Mouse (Mus musculus): ENCODE measurements around the gene Rabggta. TPM values are rescaled to one million over a fixed set of nuclear protein-coding genes. Genes with fewer than 3 reads are reported as not detected.

Rabggta gene
- total RNA-seq, 2 experiments from 2014 or later, result 8.7 to 14.0 TPM

GRCm38 (mm10) chr14:55702761-55703160, 19.3 kb downstream of the Rabggta start:
- ATAC-seq (replicated peaks; ENCODE audit: poor library complexity), result no peak

- ATAC-seq (replicated peaks; ENCODE audit: poor library complexity), result no peak
These were observed 20.9 kb downstream of the Rabggta start for GRCm38 (mm10) chr14:55701131-55701530.

GRCm38 (mm10) chr14:55697226-55697625, 24.8 kb downstream of the Rabggta start:
- ATAC-seq (replicated peaks; ENCODE audit: poor library complexity), result peak; percentile 88

GRCm38 (mm10) chr14:55689433-55689832, 32.6 kb downstream of the Rabggta start:
- no peak for ATAC-seq (replicated peaks; ENCODE audit: poor library complexity)

GRCm38 (mm10) chr14:55682118-55682493, 40.0 kb downstream of the Rabggta start:
- ATAC-seq (replicated peaks; ENCODE audit: poor library complexity), result 0 out of 2 replicates have a peak, but pooled peaks have one; percentile 1

- peak; percentile 96 for ATAC-seq (replicated peaks; ENCODE audit: poor library complexity)
These were observed 40.6 kb downstream of the Rabggta start, which contains the start of gene Tinf2 for GRCm38 (mm10) chr14:55681160-55682117. Gene Tinf2 (minus strand): TSS chr14:55681820.

GRCm38 (mm10) chr14:55677615-55678014, 44.4 kb downstream of the Rabggta start:
- ATAC-seq (replicated peaks; ENCODE audit: poor library complexity), result no peak

GRCm38 (mm10) chr14:55672741-55673060, 49.4 kb downstream of the Rabggta start:
- no peak for ATAC-seq (replicated peaks; ENCODE audit: poor library complexity)

- ATAC-seq (replicated peaks; ENCODE audit: poor library complexity), result peak; percentile 98
These were observed 50.0 kb downstream of the Rabggta start, which contains the start of the genes Gmpr2 and Nedd8 for GRCm38 (mm10) chr14:55671833-55672740. Gene Gmpr2 (plus strand): TSS chr14:55671941. Gene Nedd8 (minus strand): TSS chr14:55672124.

GRCm38 (mm10) chr14:55671486-55671832, 50.6 kb downstream of the Rabggta start:
- ATAC-seq (replicated peaks; ENCODE audit: poor library complexity), result no peak

Other genes starting within 250 kb of the Rabggta start
Only the 30 nearest of the 37 such genes appear.
- gene Dcaf11, start 162.3 kb downstream of the Rabggta start, total RNA-seq (2015), result 32.6 and 45.9 TPM in 2 replicates
- 61.1 and 69.1 TPM in 2 replicates for gene Dcaf11, start 162.3 kb downstream of the Rabggta start, total RNA-seq (2017)
- 1.5 and 4.6 TPM in 2 replicates for gene A730061H03Rik, start 161.9 kb downstream of the Rabggta start, total RNA-seq (2015)
- gene A730061H03Rik, start 161.9 kb downstream of the Rabggta start, total RNA-seq (2017), result 3.3 and 8.2 TPM in 2 replicates
- gene Fitm1, start 146.6 kb downstream of the Rabggta start, total RNA-seq (2015), result 0.81 TPM in 1 of 2 replicates, not detected in the other
- gene Fitm1, start 146.6 kb downstream of the Rabggta start, total RNA-seq (2017), result 0.20 and 1.00 TPM in 2 replicates
- gene Psme1, start 144.1 kb downstream of the Rabggta start, total RNA-seq (2015), result 899 and 931 TPM in 2 replicates
- gene Psme1, start 144.1 kb downstream of the Rabggta start, total RNA-seq (2017), result 334 and 421 TPM in 2 replicates
- 5.1 and 5.5 TPM in 2 replicates for gene Emc9, start 137.0 kb downstream of the Rabggta start, total RNA-seq (2015)
- gene Emc9, start 137.0 kb downstream of the Rabggta start, total RNA-seq (2017), result 6.9 and 9.7 TPM in 2 replicates
- gene Psme2, start 131.2 kb downstream of the Rabggta start, total RNA-seq (2015), result 374 and 388 TPM in 2 replicates
- 269 and 370 TPM in 2 replicates for gene Psme2, start 131.2 kb downstream of the Rabggta start, total RNA-seq (2017)
- 23.5 and 34.4 TPM in 2 replicates for gene Rnf31, start 130.6 kb downstream of the Rabggta start, total RNA-seq (2015)
- gene Rnf31, start 130.6 kb downstream of the Rabggta start, total RNA-seq (2017), result 10.5 and 11.3 TPM in 2 replicates
- gene Irf9, start 118.7 kb downstream of the Rabggta start, total RNA-seq (2015), result 20.6 and 24.8 TPM in 2 replicates
- 28.2 and 31.3 TPM in 2 replicates for gene Irf9, start 118.7 kb downstream of the Rabggta start, total RNA-seq (2017)
- 3.5 and 9.5 TPM in 2 replicates for gene Rec8, start 104.2 kb downstream of the Rabggta start, total RNA-seq (2015)
- gene Rec8, start 104.2 kb downstream of the Rabggta start, total RNA-seq (2017), result 0.87 and 4.6 TPM in 2 replicates
- 28.3 and 31.0 TPM in 2 replicates for gene Ipo4, start 86.3 kb downstream of the Rabggta start, total RNA-seq (2015)
- gene Ipo4, start 86.3 kb downstream of the Rabggta start, total RNA-seq (2017), result 12.6 and 19.2 TPM in 2 replicates
- gene Gm49378, start 84.4 kb downstream of the Rabggta start, total RNA-seq (2015), result 6.7 and 8.5 TPM in 2 replicates
- gene Gm49378, start 84.4 kb downstream of the Rabggta start, total RNA-seq (2017), result 1.5 and 4.9 TPM in 2 replicates
- 35.8 and 39.1 TPM in 2 replicates for gene Tm9sf1, start 78.5 kb downstream of the Rabggta start, total RNA-seq (2015)
- gene Tm9sf1, start 78.5 kb downstream of the Rabggta start, total RNA-seq (2017), result 47.3 and 56.1 TPM in 2 replicates
- gene Tssk4, start 72.1 kb downstream of the Rabggta start, total RNA-seq (2015), result 0.37 and 0.62 TPM in 2 replicates
- 0.08 and 0.88 TPM in 2 replicates for gene Tssk4, start 72.1 kb downstream of the Rabggta start, total RNA-seq (2017)
- 19.3 and 21.4 TPM in 2 replicates for gene Mdp1, start 61.8 kb downstream of the Rabggta start, total RNA-seq (2015)
- gene Mdp1, start 61.8 kb downstream of the Rabggta start, total RNA-seq (2017), result 21.7 and 22.4 TPM in 2 replicates
- 29.4 and 36.0 TPM in 2 replicates for gene Gmpr2, start 50.3 kb downstream of the Rabggta start, total RNA-seq (2015)
- gene Gmpr2, start 50.3 kb downstream of the Rabggta start, total RNA-seq (2017), result 38.1 and 39.5 TPM in 2 replicates
- 491 and 506 TPM in 2 replicates for gene Nedd8, start 50.1 kb downstream of the Rabggta start, total RNA-seq (2015)
- 258 and 288 TPM in 2 replicates for gene Nedd8, start 50.1 kb downstream of the Rabggta start, total RNA-seq (2017)
- 19.4 and 23.1 TPM in 2 replicates for gene Tinf2, start 40.4 kb downstream of the Rabggta start, total RNA-seq (2015)
- 17.7 and 26.3 TPM in 2 replicates for gene Tinf2, start 40.4 kb downstream of the Rabggta start, total RNA-seq (2017)
- gene Tgm1, start 8.3 kb downstream of the Rabggta start, total RNA-seq (2015), result 0.35 and 0.61 TPM in 2 replicates
- 0.20 and 1.1 TPM in 2 replicates for gene Tgm1, start 8.3 kb downstream of the Rabggta start, total RNA-seq (2017)
- 45.7 and 50.9 TPM in 2 replicates for gene Dhrs1, start 23.4 kb upstream of the Rabggta start, total RNA-seq (2015)
- 11.5 and 30.2 TPM in 2 replicates for gene Dhrs1, start 23.4 kb upstream of the Rabggta start, total RNA-seq (2017)
- gene Nop9, start 23.4 kb upstream of the Rabggta start, total RNA-seq (2015), result 25.6 and 26.5 TPM in 2 replicates
- gene Nop9, start 23.4 kb upstream of the Rabggta start, total RNA-seq (2017), result 27.8 and 32.2 TPM in 2 replicates
- gene Cideb, start 36.2 kb upstream of the Rabggta start, total RNA-seq (2015), result 0.20 and 0.77 TPM in 2 replicates
- gene Cideb, start 36.2 kb upstream of the Rabggta start, total RNA-seq (2017), result 0.51 TPM in 1 of 2 replicates, not detected in the other
- gene Ltb4r2, start 39.2 kb upstream of the Rabggta start, total RNA-seq (2015), result 0.39 and 0.44 TPM in 2 replicates
- 0.47 and 0.62 TPM in 2 replicates for gene Ltb4r2, start 39.2 kb upstream of the Rabggta start, total RNA-seq (2017)
- 18.5 and 19.9 TPM in 2 replicates for gene Ltb4r1, start 43.7 kb upstream of the Rabggta start, total RNA-seq (2015)
- gene Ltb4r1, start 43.7 kb upstream of the Rabggta start, total RNA-seq (2017), result 31.4 and 42.4 TPM in 2 replicates
- 0.05 TPM in 1 of 2 replicates, not detected in the other for gene Adcy4, start 61.8 kb upstream of the Rabggta start, total RNA-seq (2015)
- not detected in 2 replicates for gene Adcy4, start 61.8 kb upstream of the Rabggta start, total RNA-seq (2017)
- gene Ripk3, start 66.6 kb upstream of the Rabggta start, total RNA-seq (2015), result 116 and 152 TPM in 2 replicates
- gene Ripk3, start 66.6 kb upstream of the Rabggta start, total RNA-seq (2017), result 25.3 and 49.9 TPM in 2 replicates
- not detected in 2 replicates for gene Nfatc4, start 100.9 kb upstream of the Rabggta start, total RNA-seq (2015)
- gene Nfatc4, start 100.9 kb upstream of the Rabggta start, total RNA-seq (2017), result not detected in 2 replicates
- gene Nynrin, start 131.7 kb upstream of the Rabggta start, total RNA-seq (2015), result 2.8 and 3.9 TPM in 2 replicates
- 1.9 and 2.7 TPM in 2 replicates for gene Nynrin, start 131.7 kb upstream of the Rabggta start, total RNA-seq (2017)
- gene Cbln3, start 162.1 kb upstream of the Rabggta start, total RNA-seq (2015), result 0.17 TPM in 1 of 2 replicates, not detected in the other
- 0.07 TPM in 1 of 2 replicates, not detected in the other for gene Cbln3, start 162.1 kb upstream of the Rabggta start, total RNA-seq (2017)
- 4.6 and 6.1 TPM in 2 replicates for gene Khnyn, start 162.7 kb upstream of the Rabggta start, total RNA-seq (2015)
- gene Khnyn, start 162.7 kb upstream of the Rabggta start, total RNA-seq (2017), result 14.3 and 15.3 TPM in 2 replicates
- 11.7 and 18.2 TPM in 2 replicates for gene Sdr39u1, start 178.0 kb upstream of the Rabggta start, total RNA-seq (2015)
- gene Sdr39u1, start 178.0 kb upstream of the Rabggta start, total RNA-seq (2017), result 4.2 and 6.9 TPM in 2 replicates